Mouse (Mus musculus) neural tube, embryonic 13.5 days (tissue): Measurements from ENCODE around the gene Peli1. TPM values are rescaled to one million over a fixed set of nuclear protein-coding genes. Genes with fewer than 3 reads are reported as not detected.
A peak's percentile ranks its signal among the peaks of the same experiment; 100 is the strongest.

ENCODE experiments used
- ATAC-seq: fragments of 200-750 bp; cut with Nextera tagmentation; 2 replicates; pipeline ENCODE4 v1.8.0; 2017; ENCODE audit warnings: low read depth, mild to moderate bottlenecking, moderate TSS enrichment, moderate library complexity
- H3K27ac ChIP-seq: fragments of 300-500 bp; sonication (generic); replicated peaks from 2 replicates; pipeline ENCODE4 v1.5.1; 2015; ENCODE audit warnings: moderate library complexity, mild to moderate bottlenecking, inconsistent platforms
- H3K27me3 ChIP-seq: fragments of 300-500 bp; sonication (generic); 2 replicates; pipeline ENCODE4 v1.6.1; 2015; ENCODE audit warnings: mild to moderate bottlenecking, inconsistent platforms
- H3K36me3 ChIP-seq: fragments of 300-500 bp; sonication (generic); 2 replicates; pipeline ENCODE4 v1.6.1; 2015; ENCODE audit warnings: mild to moderate bottlenecking, inconsistent platforms
- H3K4me1 ChIP-seq: fragments of 300-500 bp; sonication (generic); replicated peaks from 2 replicates; pipeline ENCODE4 v1.6.1; 2015; ENCODE audit warnings: inconsistent platforms
- H3K4me2 ChIP-seq: fragments of 300-500 bp; sonication (generic); 2 replicates; pipeline ENCODE4 v1.6.1; 2015; ENCODE audit warnings: inconsistent platforms, mild to moderate bottlenecking, moderate library complexity
- H3K4me3 ChIP-seq: fragments of 300-500 bp; sonication (generic); 2 replicates; pipeline ENCODE4 v1.5.1; 2015; ENCODE audit warnings: mild to moderate bottlenecking, inconsistent platforms
- H3K9ac ChIP-seq: fragments of 300-500 bp; sonication (generic); 2 replicates; pipeline ENCODE4 v1.6.1; 2015; ENCODE audit warnings: moderate library complexity, mild to moderate bottlenecking, inconsistent platforms
- H3K9me3 ChIP-seq: fragments of 300-500 bp; sonication (generic); 2 replicates; pipeline ENCODE4 v1.6.1; 2016; ENCODE audit warnings: inconsistent platforms
- WGBS: fragments of 180-500 bp; shearing (Covaris S2); methylation state at CpG from one replicate; pipeline ENCODE4 v1.1.7; 2015; 5-methylcytosine and 5-hydroxymethylcytosine counted together
- polyA plus RNA-seq: library from polyadenylated mRNA; unstranded; fragments of >200 nt; fragmentation: Nextera tagmentation; extraction: Ambion mirVana; gene quantifications from 2 replicates; pipeline ENCODE4 v1.2.1, GENCODE M21; 2015

The Peli1 gene
- polyA plus RNA-seq, 1 experiment from 2014 or later, result 87.1 TPM

GRCm38 (mm10) chr11:21098457-21098856 lies 7.4 kb downstream of the Peli1 start:
- H3K27me3 ChIP-seq, result no peaks in the 10 kb centered on the region
- H3K36me3 ChIP-seq, result no peaks in the 10 kb centered on the region
- WGBS, result 96% methylated on average over 2 of the region's 2 CpGs
- no peaks in the 10 kb centered on the region for H3K9me3 ChIP-seq
- no peak overlapping the region for H3K9ac ChIP-seq
- peaks cover 30% of the 10 kb centered on the region for H3K4me1 ChIP-seq
- no peak for ATAC-seq
- H3K27ac ChIP-seq, result no peak overlapping the region
- no peak overlapping the region for H3K4me3 ChIP-seq
- H3K4me2 ChIP-seq, result no peak overlapping the region

GRCm38 (mm10) chr11:21100704-21101103 lies 9.6 kb downstream of the Peli1 start:
- Histone ChIP-seq H3K9ac (no peak overlapping the region), H3K36me3 (no peaks in the 10 kb centered on the region), H3K27ac (no peak overlapping the region), H3K27me3 (no peaks in the 10 kb centered on the region), H3K9me3 (no peaks in the 10 kb centered on the region), H3K4me1 (peaks cover 22% of the 10 kb centered on the region), H3K4me2 (no peak overlapping the region), H3K4me3 (no peak overlapping the region)
- WGBS, result 100% methylated on average over 1 of the region's 1 CpGs
- no peak for ATAC-seq

- WGBS, result 87% methylated on average over 4 of the region's 4 CpGs
- Histone ChIP-seq H3K4me1 (peaks cover 20% of the 10 kb centered on the region), H3K9me3 (no peaks in the 10 kb centered on the region), H3K9ac (no peak overlapping the region), H3K27ac (no peak overlapping the region), H3K4me3 (no peak overlapping the region), H3K4me2 (no peak overlapping the region), H3K36me3 (no peaks in the 10 kb centered on the region), H3K27me3 (no peaks in the 10 kb centered on the region)
- no peak for ATAC-seq
These were observed 10.2 kb downstream of the Peli1 start for GRCm38 (mm10) chr11:21101286-21101685.

- no peak for ATAC-seq
- Histone ChIP-seq H3K36me3 (peaks cover 5% of the 10 kb centered on the region), H3K27ac (no peak overlapping the region), H3K27me3 (no peaks in the 10 kb centered on the region), H3K9me3 (no peaks in the 10 kb centered on the region), H3K4me2 (no peak overlapping the region), H3K9ac (no peak overlapping the region), H3K4me1 (peaks cover 20% of the 10 kb centered on the region), H3K4me3 (no peak overlapping the region)
- 91% methylated on average over 6 of the region's 6 CpGs for WGBS
These were observed 11.3 kb downstream of the Peli1 start for GRCm38 (mm10) chr11:21102273-21103005.

- Histone ChIP-seq H3K4me1 (peaks cover 20% of the 10 kb centered on the region), H3K9me3 (no peaks in the 10 kb centered on the region), H3K4me3 (no peak overlapping the region), H3K9ac (no peak overlapping the region), H3K36me3 (peaks cover 8% of the 10 kb centered on the region), H3K27ac (no peak overlapping the region), H3K27me3 (no peaks in the 10 kb centered on the region), H3K4me2 (no peak overlapping the region)
- ATAC-seq, result no peak
- WGBS, result 70% methylated on average over 2 of the region's 2 CpGs
These were observed 12.1 kb downstream of the Peli1 start for GRCm38 (mm10) chr11:21103186-21103585.

DNA sequence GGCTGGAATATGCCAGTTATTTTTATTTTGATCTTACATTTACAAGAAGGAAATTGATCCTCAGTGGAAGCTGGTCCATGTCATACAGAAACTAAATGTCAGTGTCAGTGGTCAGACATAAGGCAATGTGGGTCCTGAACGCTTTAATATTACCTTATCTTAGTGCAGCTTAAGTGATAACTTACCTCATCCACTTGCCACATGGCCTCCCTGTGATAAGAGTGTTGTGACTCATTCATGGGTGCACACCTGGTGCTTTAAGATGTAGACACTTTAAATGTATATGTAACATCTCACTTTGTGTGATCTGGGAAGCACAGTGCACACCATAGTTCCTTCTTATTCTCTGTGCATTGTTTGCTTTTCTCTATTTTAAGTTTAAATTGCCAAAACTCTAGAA lies 14.3 kb downstream of the Peli1 start:
- no peak overlapping the region for H3K9ac ChIP-seq
- no peak for ATAC-seq
- no peaks in the 10 kb centered on the region for H3K27me3 ChIP-seq
- H3K4me3 ChIP-seq, result no peak overlapping the region
- no peaks in the 10 kb centered on the region for H3K9me3 ChIP-seq
- H3K27ac ChIP-seq, result no peak overlapping the region
- peaks cover 8% of the 10 kb centered on the region for H3K36me3 ChIP-seq
- H3K4me1 ChIP-seq, result peaks cover 20% of the 10 kb centered on the region
- H3K4me2 ChIP-seq, result no peak overlapping the region
- WGBS, result 93% methylated on average over 1 of the region's 1 CpGs

GRCm38 (mm10) chr11:21107120-21107519 lies 16.0 kb downstream of the Peli1 start:
- Histone ChIP-seq H3K9me3 (no peaks in the 10 kb centered on the region), H3K4me3 (no peak overlapping the region), H3K9ac (no peak overlapping the region), H3K4me1 (peaks cover 12% of the 10 kb centered on the region), H3K4me2 (no peak overlapping the region), H3K27me3 (no peaks in the 10 kb centered on the region), H3K36me3 (peaks cover 8% of the 10 kb centered on the region), H3K27ac (no peak overlapping the region)
- WGBS, result 98% methylated on average over 1 of the region's 1 CpGs
- ATAC-seq, result 0 out of 2 replicates have a peak, but pooled peaks have one; percentile 27

DNA sequence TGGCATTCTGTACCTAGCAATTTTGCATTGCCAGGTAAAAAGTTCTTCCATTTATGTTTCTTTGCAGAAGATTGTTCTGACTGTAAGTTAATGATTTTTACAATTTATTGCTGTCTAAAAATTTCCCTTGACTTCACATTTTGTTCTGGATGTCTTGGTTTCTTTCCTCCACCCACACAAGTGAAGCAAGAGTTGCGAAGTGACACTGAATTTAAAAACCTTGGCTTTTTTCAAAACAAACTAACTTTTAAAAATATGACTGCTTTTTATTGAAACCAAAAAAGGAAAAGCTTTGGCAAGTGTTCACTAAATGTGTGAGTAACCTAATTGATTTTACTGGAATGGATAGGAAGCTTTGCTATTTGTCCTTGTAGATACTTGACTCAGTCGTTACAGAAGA lies 18.2 kb downstream of the Peli1 start:
- 84% methylated on average over 2 of the region's 2 CpGs for WGBS

GRCm38 (mm10) chr11:21114516-21114915 lies 23.4 kb downstream of the Peli1 start:
- no peaks in the 10 kb centered on the region for H3K9me3 ChIP-seq
- H3K36me3 ChIP-seq, result no peaks in the 10 kb centered on the region
- H3K4me2 ChIP-seq, result no peak overlapping the region
- no peaks in the 10 kb centered on the region for H3K27me3 ChIP-seq
- 91% methylated on average over 2 of the region's 2 CpGs for WGBS
- no peak overlapping the region for H3K9ac ChIP-seq
- peaks cover 10% of the 10 kb centered on the region; the same call in 1 of the 2 replicates for H3K4me1 ChIP-seq
- H3K4me3 ChIP-seq, result no peak overlapping the region
- no peak for ATAC-seq
- no peak overlapping the region for H3K27ac ChIP-seq

More for the DNA sequence above, 18.2 kb downstream of the Peli1 start:
- H3K4me1 ChIP-seq, result peaks cover 15% of the 10 kb centered on the region; the same call in 1 of the 2 replicates
- H3K27ac ChIP-seq, result no peak overlapping the region
- H3K27me3 ChIP-seq, result no peaks in the 10 kb centered on the region
- H3K4me2 ChIP-seq, result no peak overlapping the region
- H3K9ac ChIP-seq, result no peak overlapping the region
- H3K36me3 ChIP-seq, result peaks cover 8% of the 10 kb centered on the region
- H3K4me3 ChIP-seq, result no peak overlapping the region
- ATAC-seq, result no peak
- no peaks in the 10 kb centered on the region for H3K9me3 ChIP-seq

DNA sequence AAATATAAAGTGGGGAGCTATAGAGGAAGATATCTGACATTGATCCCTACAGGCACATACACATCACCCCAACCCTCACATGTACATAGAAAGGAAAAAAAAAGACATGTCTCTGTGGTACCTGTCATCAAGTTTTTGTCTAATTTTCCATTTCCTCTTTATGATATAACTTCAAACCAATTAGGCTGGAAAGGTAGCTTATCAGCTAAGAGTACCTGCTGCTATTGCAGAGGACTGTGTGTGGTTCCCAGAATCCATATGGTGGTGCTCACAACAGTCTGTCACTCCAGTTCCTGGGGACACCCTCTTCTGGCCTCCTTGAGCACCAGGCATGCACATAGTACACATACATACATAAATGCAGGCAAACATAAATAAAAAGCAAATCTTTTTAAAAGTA lies 24.7 kb downstream of the Peli1 start:
- H3K27ac ChIP-seq, result no peak overlapping the region
- no peak for ATAC-seq
- no peaks in the 10 kb centered on the region for H3K9me3 ChIP-seq
- no peaks in the 10 kb centered on the region for H3K27me3 ChIP-seq
- peaks cover 12% of the 10 kb centered on the region; the same call in 1 of the 2 replicates for H3K4me1 ChIP-seq
- no peak overlapping the region for H3K4me3 ChIP-seq
- no peak overlapping the region for H3K9ac ChIP-seq
- no peak overlapping the region for H3K4me2 ChIP-seq
- H3K36me3 ChIP-seq, result no peaks in the 10 kb centered on the region

DNA sequence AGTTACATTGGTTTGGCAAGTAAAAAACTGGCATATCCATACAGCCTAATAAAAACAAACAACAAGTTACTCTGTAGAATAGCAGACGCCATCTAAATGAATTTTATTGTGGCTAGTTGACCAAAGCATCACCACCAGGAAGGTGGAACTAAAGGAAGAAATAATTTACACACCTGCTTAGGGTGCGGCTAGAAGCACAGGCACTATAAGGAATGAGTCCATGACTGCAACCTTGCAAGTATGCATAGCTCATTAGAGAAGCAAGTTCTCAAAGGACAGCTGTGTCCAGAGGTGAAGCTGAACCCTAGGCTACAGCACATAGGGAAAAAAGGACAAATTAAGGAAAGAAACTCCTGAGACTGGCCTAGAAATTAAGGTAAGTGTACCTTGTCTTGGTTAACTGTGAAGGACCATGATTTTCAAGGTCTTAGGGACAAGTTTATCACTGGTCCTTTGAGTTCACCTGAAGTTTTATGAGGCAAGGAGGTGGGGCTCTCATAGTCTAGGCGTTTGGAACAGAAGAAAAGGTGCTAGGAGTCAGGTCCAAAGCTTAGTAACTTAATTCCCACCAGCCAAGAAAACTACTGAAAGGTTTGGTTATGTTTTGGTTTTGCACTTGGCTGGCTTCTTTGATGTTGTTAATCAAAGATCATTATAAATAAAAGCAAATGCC lies 25.7 kb downstream of the Peli1 start:
- Histone ChIP-seq H3K4me3 (no peak overlapping the region), H3K36me3 (no peaks in the 10 kb centered on the region), H3K9ac (no peak overlapping the region), H3K9me3 (no peaks in the 10 kb centered on the region), H3K27me3 (no peaks in the 10 kb centered on the region), H3K27ac (no peak overlapping the region), H3K4me1 (peaks cover 14% of the 10 kb centered on the region; the same call in 1 of the 2 replicates), H3K4me2 (no peak overlapping the region)
- 79% methylated on average over 3 of the region's 3 CpGs for WGBS
- ATAC-seq, result no peak

DNA sequence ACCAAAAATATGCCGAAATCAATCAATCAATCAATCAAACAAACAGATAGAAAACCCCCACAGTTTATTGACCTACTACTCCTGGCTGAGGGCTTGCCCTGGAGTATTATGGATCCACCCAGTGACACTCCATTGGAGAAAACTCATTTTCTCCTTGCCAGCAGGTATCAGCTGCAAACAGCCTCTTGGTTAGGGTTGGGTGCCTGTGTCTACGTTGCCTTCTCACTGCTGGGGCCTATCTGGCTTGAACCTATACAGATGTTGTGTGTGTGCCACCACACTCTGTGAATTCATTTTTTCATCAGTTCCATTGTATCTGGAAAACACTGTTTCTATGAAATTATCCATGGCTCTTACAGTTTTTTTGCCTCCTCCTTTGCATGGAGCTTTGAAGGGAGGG lies 30.6 kb downstream of the Peli1 start:
- no peak overlapping the region for H3K4me3 ChIP-seq
- no peak overlapping the region for H3K9ac ChIP-seq
- no peak for ATAC-seq
- no peaks in the 10 kb centered on the region for H3K27me3 ChIP-seq
- no peaks in the 10 kb centered on the region for H3K36me3 ChIP-seq
- H3K4me1 ChIP-seq, result peaks cover 9% of the 10 kb centered on the region; the same call in 1 of the 2 replicates
- H3K9me3 ChIP-seq, result no peaks in the 10 kb centered on the region; the same call in 1 of the 2 replicates
- H3K27ac ChIP-seq, result no peak overlapping the region
- 89% methylated on average over 2 of the region's 2 CpGs for WGBS
- no peak overlapping the region for H3K4me2 ChIP-seq
